Mouse (Mus musculus) heart, adult 2 months (tissue): ENCODE data around the gene Ftsj3.

Experiments
- CTCF ChIP-seq: fragments of 200-600 bp; IDR thresholded peaks from 2 replicates; pipeline ENCODE4 v1.8.1; 2022; ENCODE audit warnings: antibody characterized with exemption, mild to moderate bottlenecking, moderate library complexity
- EP300 ChIP-seq: fragments of 200-500 bp; IDR thresholded peaks from 2 replicates; pipeline ENCODE4 v1.6.1; 2011; ENCODE audit warnings: low read depth, low read length, control low read depth; ENCODE audit not compliant: insufficient read depth
- POLR2A ChIP-seq: fragments of 200-500 bp; IDR thresholded peaks from 2 replicates; pipeline ENCODE4 v1.6.1; 2011; ENCODE audit warnings: mild to moderate bottlenecking, low read depth, low read length, control low read depth; ENCODE audit not compliant: insufficient read depth

DNA sequence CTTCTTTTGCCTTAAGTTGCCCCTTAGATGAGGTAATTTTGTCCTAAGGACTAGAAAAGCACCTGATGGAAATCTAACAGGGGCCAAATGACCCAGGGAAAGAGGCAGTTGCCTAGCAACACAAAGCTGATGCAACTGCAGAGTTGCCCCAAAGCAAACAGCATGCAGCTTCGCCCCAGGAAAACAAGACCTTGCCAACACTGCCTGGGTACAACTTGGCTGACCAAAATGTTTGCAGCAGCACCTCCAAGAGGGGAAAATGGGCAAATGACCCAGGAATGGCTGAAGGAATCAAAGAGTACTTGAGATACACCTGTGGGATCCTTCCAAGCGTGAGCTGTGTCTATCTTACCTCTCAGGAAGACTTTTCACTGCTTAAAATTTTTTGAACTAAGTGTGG is 36.0 kb upstream of the Ftsj3 start:
- TF ChIP-seq CTCF (no peak), EP300 (no peak), POLR2A (no peak)
